Comparison of ENCODE assay signal across 8 mouse cellular contexts in genomic region chr8:117278668-117279132, GRCm38 (mm10). TPM values are rescaled to one million over a fixed set of nuclear protein-coding genes. Genes with fewer than 3 reads are reported as not detected.
DNase-seq lines count a peak whose midpoint lies in the region; ATAC-seq and TF ChIP-seq lines count a peak whose summit lies in the region.

No protein-coding gene starts in this region.

- H3K9ac ChIP-seq in liver, embryonic 14.5 days (replicated peaks), result peak overlapping the region; percentile 12; the same call in 1 of the 2 replicates
- 0 out of 2 replicates have a peak overlapping the region, but pooled peaks have one; percentile 31 for H3K9ac ChIP-seq in stomach, embryonic 16.5 days (ENCODE audit: low read length)

- peak overlapping the region; percentile 81 for H3K27ac ChIP-seq in hindbrain, embryonic 10.5 days
- no peak overlapping the region for H3K27ac ChIP-seq in liver, embryonic 14.5 days
- peak overlapping the region; percentile 19; the same call in 1 of the 2 replicates for H3K27ac ChIP-seq in stomach, embryonic 16.5 days (ENCODE audit: low read length)

- H3K4me2 ChIP-seq in liver, embryonic 14.5 days (ENCODE audit: low read depth), result peak overlapping the region; percentile 33
- no peak overlapping the region for H3K4me2 ChIP-seq in stomach, embryonic 16.5 days (ENCODE audit: low read depth, low read length)

- H3K4me3 ChIP-seq in hindbrain, embryonic 10.5 days, result peak overlapping the region; percentile 30; the same call in 1 of the 2 replicates
- no peak overlapping the region for H3K4me3 ChIP-seq in liver, embryonic 14.5 days (ENCODE audit: insufficient read depth in 1 of 2, low read depth in 2 of 2, low read length in 2 of 2)
- no peak overlapping the region for H3K4me3 ChIP-seq in stomach, embryonic 16.5 days (replicated peaks; ENCODE audit: low read length)

- no peaks in the 10 kb centered on the region for H3K9me3 ChIP-seq in hindbrain, embryonic 10.5 days
- no peaks in the 10 kb centered on the region for H3K9me3 ChIP-seq in liver, embryonic 14.5 days (ENCODE audit: control insufficient read depth, low read length)
- no peaks in the 10 kb centered on the region for H3K9me3 ChIP-seq in stomach, embryonic 16.5 days (replicated peaks; ENCODE audit: control insufficient read depth, low read length)

- H3K36me3 ChIP-seq in hindbrain, embryonic 10.5 days, result peaks cover 33% of the 10 kb centered on the region; the same call in 1 of the 2 replicates
- H3K36me3 ChIP-seq in liver, embryonic 14.5 days (replicated peaks; ENCODE audit: control insufficient read depth, insufficient read depth, low read depth), result no peaks in the 10 kb centered on the region
- no peaks in the 10 kb centered on the region for H3K36me3 ChIP-seq in stomach, embryonic 16.5 days (ENCODE audit: control insufficient read depth, insufficient read depth, low read length)

- no peak for TF ChIP-seq CTCF in liver, embryonic 14.5 days (IDR thresholded peaks at IDR 0.05; ENCODE audit: low read depth)

- no peak for ATAC-seq in liver, embryonic 14.5 days (ENCODE audit: insufficient read depth)
- ATAC-seq in stomach, embryonic 16.5 days (ENCODE audit: insufficient read depth, low FRiP score), result no peak

- no peaks in the 10 kb centered on the region for H3K27me3 ChIP-seq in hindbrain, embryonic 10.5 days (ENCODE audit: insufficient read depth, poor library complexity, severe bottlenecking)
- no peaks in the 10 kb centered on the region for H3K27me3 ChIP-seq in liver, embryonic 14.5 days (ENCODE audit: control insufficient read depth, insufficient read depth, low read length)
- no peaks in the 10 kb centered on the region for H3K27me3 ChIP-seq in stomach, embryonic 16.5 days (ENCODE audit: control insufficient read depth, insufficient read depth, low read length)

- H3K4me1 ChIP-seq in hindbrain, embryonic 10.5 days (replicated peaks), result peaks cover 64% of the 10 kb centered on the region
- H3K4me1 ChIP-seq in liver, embryonic 14.5 days (replicated peaks; ENCODE audit: control insufficient read depth in 2 of 2, insufficient read depth in 2 of 2, low read length in 1 of 2), result peaks cover 23 to 35% of the 10 kb centered on the region in 2 experiments
- peaks cover 54% of the 10 kb centered on the region for H3K4me1 ChIP-seq in stomach, embryonic 16.5 days (ENCODE audit: control insufficient read depth, insufficient read depth, low read length)

- TF ChIP-seq EP300 in liver, embryonic 14.5 days (IDR thresholded peaks at IDR 0.05; ENCODE audit: low read depth), result no peak

- peak; percentile 62 for DNase-seq in adrenal gland, postnatal 10 days
- peak; percentile 82 for DNase-seq in brain, adult 2 months (ENCODE audit: low read depth, low spot score)
- DNase-seq in hindbrain, embryonic 10.5 days (ENCODE audit: low spot score), result peak; percentile 38
- no peak for DNase-seq in liver, embryonic 14.5 days (ENCODE audit: low read depth in 3 of 3, low spot score in 3 of 3)
- no peak for DNase-seq in kidney, adult 18-20 months
- no peak for DNase-seq in kidney, adult 11 months
- no peak for DNase-seq in kidney, adult 9 months

- WGBS in hindbrain, embryonic 10.5 days, result 35% methylated on average over 20 of the region's 20 CpGs
- WGBS in liver, embryonic 14.5 days (ENCODE audit: insufficient replicate concordance), result 59% methylated on average over 20 of the region's 20 CpGs
- 73% methylated on average over 20 of the region's 20 CpGs for WGBS in stomach, embryonic 16.5 days

RNA-seq across cellular contexts. Expression of gene Cmip, which starts 21.8 kb away (rescaled TPM):
- total RNA-seq in adrenal gland, postnatal 10 days (2021), result 10 to 100 TPM; 77.7 to 82.3 TPM
- polyA plus RNA-seq in hindbrain, embryonic 10.5 days (2016; fragmentation: Nextera tagmentation; extraction: Ambion mirVana), result 10.6 and 14.0 TPM in 2 replicates
- 9.8 and 10.4 TPM in 2 replicates for polyA plus RNA-seq in liver, embryonic 14.5 days (2012; rRNA removed)
- 6.7 and 10.6 TPM in 2 replicates for polyA plus RNA-seq in liver, embryonic 14.5 days (2014; fragmentation: Nextera tagmentation; extraction: Ambion mirVana)
- polyA plus RNA-seq in stomach, embryonic 16.5 days (2015; fragmentation: Nextera tagmentation; extraction: Ambion mirVana), result 13.7 and 14.2 TPM in 2 replicates

Comparison
In these comparisons a context has a peak if more than half of its experiments do, and no peak if none do; other contexts are left out.
1. DNase-seq: peak in adrenal gland, postnatal 10 days (single experiment), brain, adult 2 months (single experiment) and hindbrain, embryonic 10.5 days (single experiment); none in liver, embryonic 14.5 days (0 of 3), kidney, adult 18-20 months (single experiment), kidney, adult 11 months (single experiment) and kidney, adult 9 months (single experiment).